Mouse (Mus musculus): ENCODE measurements at regions not wholly inside any gene's neighbourhood (a gene's known extent, or its start where the extent isn't known, plus 50 kb on each side); places are given as distances from the start of the nearest gene placed in this dataset.
"Not testable (repeated sequence)": the region's sequence is repeated elsewhere in the genome, so short reads cannot be mapped to it uniquely, and the experiment has no call there.

DNA sequence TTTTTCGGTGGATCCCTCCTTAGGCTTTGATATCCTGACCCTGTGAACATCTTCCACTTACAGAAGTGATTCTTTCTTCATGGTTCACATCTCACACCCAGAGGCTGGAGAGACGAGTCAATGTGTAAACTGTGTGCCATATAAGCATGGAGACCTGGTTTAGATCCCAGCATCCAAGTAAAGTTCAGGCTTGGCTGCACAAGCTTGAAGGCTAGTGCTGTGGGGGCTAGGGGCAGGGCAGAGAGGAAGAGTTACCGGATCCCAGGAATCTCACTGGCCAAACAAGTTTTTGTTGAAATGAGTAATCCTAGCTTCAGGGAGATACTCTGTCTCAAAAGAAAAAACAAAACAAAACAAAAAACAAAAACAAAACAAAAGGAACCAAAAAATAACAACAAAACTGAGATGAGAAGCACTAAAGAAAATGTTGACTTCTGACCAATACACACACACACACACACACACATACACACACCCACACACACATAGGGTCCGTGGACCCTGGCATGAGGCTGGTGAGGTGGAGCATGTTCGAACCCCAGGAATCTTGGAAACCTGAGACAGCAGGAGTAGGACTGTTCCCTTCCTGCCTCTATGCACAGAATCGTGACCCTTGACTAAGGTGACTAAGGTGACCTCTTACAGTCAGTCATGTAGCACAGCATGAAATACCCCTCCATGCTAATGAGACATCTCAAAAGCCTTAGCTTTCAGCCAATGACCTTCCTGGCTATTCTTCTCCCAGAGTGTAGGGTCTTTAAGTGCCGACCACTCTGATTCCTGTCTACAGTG, 55.2 kb downstream of the Gm12728 start:
- no peak for DNase-seq
- intact Hi-C loops (cut with DNase I) = no loop called here
- Histone ChIP-seq H3K4me3 (no peak overlapping the region), H3K27ac (no peak overlapping the region)
- no peak for TF ChIP-seq CTCF (IDR thresholded peaks at IDR 0.05)

DNA sequence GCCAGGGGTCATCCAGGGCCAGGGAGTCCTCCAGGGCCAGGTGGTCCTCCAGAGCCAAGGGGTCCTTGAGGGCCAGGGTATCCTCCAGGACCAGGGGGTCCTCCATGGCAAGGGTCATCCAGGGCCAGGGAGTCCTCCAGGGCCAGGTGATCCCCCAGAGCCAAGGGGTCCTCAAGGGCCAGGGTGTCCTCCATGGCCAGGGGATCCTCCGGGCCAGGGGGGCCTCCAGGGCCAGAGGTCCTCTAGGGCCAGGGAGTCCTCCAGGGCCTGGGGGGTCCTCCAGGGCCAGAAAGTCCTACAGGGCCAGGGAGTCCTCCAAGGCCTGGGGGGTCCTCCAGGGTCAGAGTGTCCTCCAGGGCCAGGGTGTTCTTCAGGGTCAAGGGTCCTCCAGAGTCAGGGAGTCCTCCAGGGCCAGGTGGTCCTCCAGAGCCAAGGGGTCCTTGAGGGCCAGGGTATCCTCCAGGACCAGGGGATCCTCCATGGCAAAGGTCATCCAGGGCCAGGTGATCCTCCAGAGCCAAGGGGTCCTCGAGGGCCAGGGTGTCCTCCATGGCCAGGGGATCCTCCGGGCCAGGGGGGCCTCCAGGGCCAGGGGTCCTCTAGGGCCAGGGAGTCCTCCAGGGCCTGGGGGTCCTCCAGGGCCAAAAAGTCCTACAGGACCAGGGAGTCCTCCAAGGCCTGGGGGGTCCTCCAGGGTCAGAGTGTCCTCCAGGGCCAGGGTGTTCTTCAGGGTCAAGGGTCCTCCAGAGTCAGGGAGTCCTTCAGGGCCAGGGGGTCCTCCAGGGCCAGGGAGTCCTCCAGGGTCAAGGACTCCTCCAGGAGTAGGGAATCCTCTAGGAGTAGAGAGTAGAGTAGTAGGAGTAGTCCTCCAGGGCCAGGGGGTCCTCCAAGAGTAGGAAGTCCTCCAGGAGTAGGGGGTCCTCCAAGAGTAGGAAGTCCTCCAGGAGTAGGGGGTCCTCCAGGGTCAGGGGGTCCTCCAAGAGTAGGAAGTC, 56.6 kb downstream of the Gm12728 start:
- H3K4me3 ChIP-seq; DNase-seq; intact Hi-C loops (cut with DNase I): not testable (repeated sequence)

DNA sequence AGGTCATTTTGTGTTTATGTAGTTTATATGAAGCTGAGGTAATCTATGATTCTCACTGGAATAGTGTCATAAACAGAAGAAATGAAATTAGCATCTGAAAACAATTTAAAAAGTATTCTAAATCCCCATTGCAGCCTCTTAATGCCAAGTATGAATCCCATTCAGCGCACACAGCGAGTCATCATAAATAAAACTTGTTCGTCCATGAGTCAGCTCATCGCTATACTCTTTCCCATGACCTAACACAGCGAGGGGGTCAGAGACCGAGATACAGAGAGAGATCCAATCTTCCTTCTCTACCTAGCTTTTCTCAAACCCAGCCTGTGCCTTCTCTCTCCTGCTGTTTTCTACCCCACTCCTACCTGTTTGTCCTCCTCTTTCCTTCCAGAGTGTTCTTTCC, 63.4 kb downstream of the Gm12728 start:
- intact Hi-C loops (cut with DNase I) = no loop called here
- no peak for TF ChIP-seq CTCF (IDR thresholded peaks at IDR 0.05)
- no peak overlapping the region for H3K27ac ChIP-seq
- no peak overlapping the region for H3K4me3 ChIP-seq
- no peak for DNase-seq

More for the DNA sequence above, 56.6 kb downstream of the Gm12728 start:
- not testable (repeated sequence) for H3K27ac ChIP-seq

DNA sequence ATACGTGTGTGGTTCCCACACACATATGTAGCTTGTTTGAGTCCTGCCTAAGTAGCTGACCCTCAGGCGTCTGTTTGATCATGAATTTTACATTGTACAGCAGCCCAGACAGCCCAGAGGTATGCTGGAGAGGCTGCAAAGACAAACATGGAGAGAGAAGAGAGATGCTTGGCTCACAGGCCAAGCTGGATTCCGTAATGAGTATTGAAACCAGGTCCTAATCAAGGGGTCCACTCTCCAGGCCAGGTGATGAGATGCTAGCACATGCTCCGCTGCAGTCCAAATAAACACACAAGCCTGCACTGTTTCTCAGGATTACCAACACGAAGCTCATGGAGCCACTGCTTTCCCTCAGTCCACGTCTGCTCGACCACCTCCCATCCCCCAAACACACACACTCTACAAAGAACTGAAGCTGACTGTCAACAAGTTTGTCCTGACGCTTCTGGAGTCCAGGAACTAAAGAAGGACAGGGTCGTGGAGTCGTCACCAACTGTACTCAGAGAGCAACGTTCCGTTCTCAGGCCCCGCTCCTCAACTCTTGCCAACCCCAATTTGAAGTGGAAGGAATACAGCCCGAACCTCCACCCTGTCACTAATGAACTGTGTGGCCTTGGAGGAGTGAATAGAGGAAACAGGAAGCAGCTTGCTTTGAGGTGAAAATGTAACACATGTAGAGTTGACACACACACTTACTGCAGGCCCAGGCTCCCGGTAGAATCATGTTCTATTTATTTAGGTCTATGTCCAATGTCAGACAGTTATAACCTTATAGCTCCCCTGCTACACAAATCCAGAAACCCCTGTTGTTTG, 69.6 kb downstream of the Gm12728 start:
- intact Hi-C loops (cut with DNase I) = no loop called here
- Histone ChIP-seq H3K27ac (no peak overlapping the region), H3K4me3 (no peak overlapping the region)
- no peak for DNase-seq
- no peak for TF ChIP-seq CTCF (IDR thresholded peaks at IDR 0.05)

DNA sequence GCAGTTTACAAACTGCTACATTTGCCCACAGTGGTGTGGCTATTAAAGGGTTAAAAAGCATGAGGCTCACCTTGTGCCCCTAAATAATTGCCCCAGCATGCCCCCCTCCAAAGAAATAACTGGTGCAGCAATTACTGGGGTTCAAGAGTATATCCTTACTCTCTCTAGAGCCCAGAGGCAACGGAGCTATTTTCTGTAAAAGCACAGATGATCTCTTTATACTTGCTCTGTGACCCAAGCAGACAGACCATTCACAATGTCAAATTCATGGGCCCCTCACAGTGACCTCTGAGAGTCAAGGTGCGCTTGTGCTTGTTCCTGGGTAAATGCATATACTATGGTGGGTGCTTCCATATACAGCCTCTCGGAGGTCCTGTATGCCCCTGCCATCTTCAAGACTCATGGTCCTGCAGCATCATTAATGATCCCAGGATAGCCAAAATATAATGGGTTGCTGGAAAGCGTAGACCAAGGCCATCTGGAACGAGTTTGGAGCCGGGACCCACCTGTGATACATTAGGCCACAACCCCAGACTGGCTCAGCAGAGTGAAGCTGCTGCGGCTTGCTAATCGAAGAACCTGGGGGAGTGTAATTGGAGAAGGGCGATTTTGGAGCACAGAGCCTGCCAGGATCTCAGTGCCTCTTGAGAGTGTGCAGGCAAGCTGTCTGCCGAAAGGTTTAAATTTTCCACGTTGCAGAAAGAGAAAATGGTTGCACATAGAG, 71.4 kb downstream of the Gm12728 start:
- no peak overlapping the region for H3K27ac ChIP-seq
- intact Hi-C loops (cut with DNase I) = no loop called here
- no peak overlapping the region for H3K4me3 ChIP-seq
- DNase-seq = peak; percentile 63
- no peak for TF ChIP-seq CTCF (IDR thresholded peaks at IDR 0.05)

DNA sequence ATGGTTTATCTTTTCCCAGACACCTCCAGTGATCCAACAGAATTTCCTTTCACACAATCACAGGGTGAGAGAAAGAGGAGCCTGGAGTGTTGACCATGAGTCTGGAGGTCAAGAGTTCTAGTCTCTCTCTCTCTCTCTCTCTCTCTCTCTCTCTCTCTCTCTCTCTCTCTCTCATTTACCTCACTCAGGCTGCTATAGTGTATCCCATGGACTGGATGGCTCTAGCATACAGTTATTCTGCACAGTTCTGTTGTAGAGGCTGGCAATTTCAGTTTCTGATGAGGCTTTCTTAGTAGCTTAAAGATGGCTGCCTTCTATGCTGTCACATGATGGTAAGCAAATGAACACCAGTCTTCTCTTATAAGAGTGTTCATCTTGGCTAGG, 72.0 kb downstream of the Gm12728 start:
- no peak for TF ChIP-seq CTCF (IDR thresholded peaks at IDR 0.05)
- no peak for DNase-seq
- intact Hi-C loops (cut with DNase I) = no loop called here
- H3K4me3 ChIP-seq = no peak overlapping the region
- no peak overlapping the region for H3K27ac ChIP-seq

DNA sequence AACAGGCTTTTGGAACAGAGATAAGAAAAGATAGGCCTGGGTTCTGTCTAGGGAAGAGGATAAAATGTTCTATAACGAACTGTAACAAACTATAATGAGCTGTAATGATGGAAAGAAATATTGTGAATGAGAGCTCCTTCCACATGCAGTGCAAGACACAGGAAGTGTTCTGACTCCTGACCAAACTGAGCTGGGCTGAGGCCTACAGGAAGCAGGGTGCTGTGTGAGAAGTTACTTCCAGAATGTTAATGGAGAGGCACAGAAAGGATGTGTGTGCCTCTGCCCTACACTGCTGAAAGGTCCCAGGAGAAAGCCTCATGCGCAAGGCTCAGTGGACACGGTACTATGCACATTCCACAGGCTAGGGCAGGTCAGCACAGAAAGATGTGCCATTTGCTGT, 80.8 kb downstream of the Gm12728 start:
- intact Hi-C loops (cut with DNase I) = no loop called here
- no peak for DNase-seq
- TF ChIP-seq CTCF (IDR thresholded peaks at IDR 0.05) = no peak
- H3K27ac ChIP-seq = no peak overlapping the region
- H3K4me3 ChIP-seq = no peak overlapping the region

DNA sequence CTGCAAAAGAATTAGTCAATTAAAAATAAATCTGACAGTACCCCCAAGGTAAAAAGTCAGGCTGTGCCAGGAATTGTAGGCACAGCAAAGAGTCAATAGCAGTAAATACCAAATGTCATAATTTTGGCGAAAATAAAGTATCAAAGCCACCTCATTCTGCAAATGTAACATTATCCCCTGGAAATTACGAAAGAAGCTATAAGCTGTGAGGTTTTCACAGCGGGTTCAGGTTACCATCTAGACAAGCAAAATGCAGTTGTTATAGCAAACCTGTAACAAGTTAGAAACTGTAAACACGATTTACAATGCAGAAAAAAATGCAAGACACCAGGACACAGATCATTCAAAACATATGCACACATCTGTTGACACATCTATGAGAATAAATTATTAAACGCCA, 87.6 kb downstream of the Gm12728 start:
- no peak overlapping the region for H3K4me3 ChIP-seq
- H3K27ac ChIP-seq = no peak overlapping the region
- intact Hi-C loops (cut with DNase I) = no loop called here
- no peak for TF ChIP-seq CTCF (IDR thresholded peaks at IDR 0.05)
- no peak for DNase-seq

DNA sequence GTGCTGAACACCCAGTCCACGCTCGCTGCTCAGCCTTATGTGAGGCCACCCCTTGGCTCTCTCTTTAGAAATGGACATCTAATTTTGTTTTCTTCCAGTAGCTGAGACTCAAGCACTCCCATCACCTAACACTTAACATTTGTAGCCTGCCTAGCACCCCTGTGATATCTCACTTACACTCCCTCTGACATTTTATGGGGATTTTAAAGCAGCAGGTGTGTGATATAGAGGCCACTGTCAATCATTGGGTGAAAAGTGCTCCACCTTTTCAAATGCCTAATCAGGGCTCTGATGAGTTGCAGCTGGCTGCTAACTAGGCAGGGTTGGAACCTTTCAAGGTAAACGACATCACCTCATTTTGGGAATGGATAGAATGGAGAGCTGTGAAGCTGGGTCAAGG, 90.2 kb downstream of the Gm12728 start:
- DNase-seq = no peak
- Histone ChIP-seq H3K27ac (peak overlapping the region; percentile 28; the same call in 1 of the 2 replicates), H3K4me3 (no peak overlapping the region)
- intact Hi-C loops (cut with DNase I) = no loop called here
- TF ChIP-seq CTCF (IDR thresholded peaks at IDR 0.05) = no peak

DNA sequence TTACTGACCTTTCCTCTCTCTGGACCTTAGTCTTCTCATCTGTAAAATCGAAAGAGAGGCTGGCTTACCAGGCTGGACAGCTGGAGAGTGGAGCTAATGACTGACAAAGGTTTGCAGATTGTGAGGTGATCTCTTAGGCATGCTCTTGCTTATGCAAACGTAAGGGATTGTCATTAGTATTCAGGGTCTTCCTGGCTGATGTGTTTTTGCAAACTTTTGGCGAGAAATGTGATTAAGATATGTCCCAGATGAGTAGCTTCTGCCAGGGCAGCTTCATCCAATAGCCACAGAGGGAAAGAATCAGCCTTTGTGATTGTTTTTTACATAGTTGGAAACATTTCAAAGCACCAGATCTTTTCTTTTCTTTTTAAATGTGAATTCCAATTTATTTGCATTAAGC, 95.1 kb downstream of the Gm12728 start:
- intact Hi-C loops (cut with DNase I) = no loop called here
- Histone ChIP-seq H3K27ac (no peak overlapping the region), H3K4me3 (no peak overlapping the region)
- no peak for DNase-seq
- TF ChIP-seq CTCF (IDR thresholded peaks at IDR 0.05) = no peak

DNA sequence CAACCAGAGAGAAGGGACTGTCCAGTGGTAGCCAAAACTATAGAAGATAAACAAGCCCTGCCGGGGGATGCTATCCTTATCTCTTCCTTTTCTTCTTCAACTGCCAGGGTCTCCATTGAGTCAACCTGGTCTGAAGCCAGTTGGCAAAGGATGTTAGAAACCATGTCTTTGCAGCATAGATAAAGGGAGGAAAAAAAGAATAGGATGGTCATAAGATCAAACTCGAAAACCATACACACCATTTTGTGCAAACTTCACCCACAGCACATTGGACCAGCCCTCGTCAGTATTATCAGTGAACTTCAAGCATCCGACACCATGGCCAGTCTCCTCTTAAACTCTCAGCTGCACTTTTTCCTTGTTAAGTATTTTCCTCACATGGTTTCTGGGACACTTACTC, 101.8 kb downstream of the Gm12728 start:
- H3K27ac ChIP-seq = no peak overlapping the region
- TF ChIP-seq CTCF (IDR thresholded peaks at IDR 0.05) = no peak
- intact Hi-C loops (cut with DNase I) = no loop called here

DNA sequence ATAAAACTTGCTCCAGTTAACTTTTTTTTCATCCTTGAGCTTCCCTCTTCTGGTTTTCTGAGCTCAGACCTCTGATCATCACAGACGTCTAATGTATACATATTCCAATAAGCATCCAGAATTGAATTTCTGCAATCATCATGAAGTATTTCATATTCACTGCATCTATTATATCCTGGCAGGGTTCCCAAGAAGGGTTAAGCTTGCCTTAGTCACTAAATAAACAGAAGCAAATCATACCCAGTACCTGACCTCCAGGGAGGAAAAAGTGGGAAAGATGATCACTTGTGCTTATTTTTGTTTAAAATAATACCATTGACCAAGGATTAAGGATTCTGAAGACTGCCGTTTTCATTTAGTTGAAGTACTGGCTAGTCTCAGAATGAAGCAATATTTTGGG, 102.4 kb downstream of the Gm12728 start:
- TF ChIP-seq CTCF (IDR thresholded peaks at IDR 0.05) = no peak
- H3K27ac ChIP-seq = no peak overlapping the region
- intact Hi-C loops (cut with DNase I) = no loop called here
- no peak overlapping the region for H3K4me3 ChIP-seq
- DNase-seq = no peak

More for the DNA sequence above, 101.8 kb downstream of the Gm12728 start:
- H3K4me3 ChIP-seq = no peak overlapping the region
- DNase-seq = no peak

Measured in gastrocnemius, adult 2 months (tissue).